Mouse (Mus musculus) adrenal gland, adult 18-20 months (tissue): Measurements from ENCODE around the gene Hyal3. TPM values are rescaled to one million over a fixed set of nuclear protein-coding genes. Genes with fewer than 3 reads are reported as not detected.
A peak's percentile ranks its signal among the peaks of the same experiment; 100 is the strongest.

Experiments
- DNase-seq, 2 experiments: peaks; one replicate each; pipeline ENCODE4 v3.0.0; 2021 to 2022; ENCODE audit warnings: low spot score in 2 of 2
- total RNA-seq, 2 experiments: library from RNA; stranded (reverse); gene quantifications; 1 replicate in 1 of 2; 2 replicates in 1 of 2; pipeline ENCODE4 v1.2.3; 2021

Hyal3 gene
- total RNA-seq, 2 experiments from 2014 or later: 1.4 to 1.7 TPM

DNA sequence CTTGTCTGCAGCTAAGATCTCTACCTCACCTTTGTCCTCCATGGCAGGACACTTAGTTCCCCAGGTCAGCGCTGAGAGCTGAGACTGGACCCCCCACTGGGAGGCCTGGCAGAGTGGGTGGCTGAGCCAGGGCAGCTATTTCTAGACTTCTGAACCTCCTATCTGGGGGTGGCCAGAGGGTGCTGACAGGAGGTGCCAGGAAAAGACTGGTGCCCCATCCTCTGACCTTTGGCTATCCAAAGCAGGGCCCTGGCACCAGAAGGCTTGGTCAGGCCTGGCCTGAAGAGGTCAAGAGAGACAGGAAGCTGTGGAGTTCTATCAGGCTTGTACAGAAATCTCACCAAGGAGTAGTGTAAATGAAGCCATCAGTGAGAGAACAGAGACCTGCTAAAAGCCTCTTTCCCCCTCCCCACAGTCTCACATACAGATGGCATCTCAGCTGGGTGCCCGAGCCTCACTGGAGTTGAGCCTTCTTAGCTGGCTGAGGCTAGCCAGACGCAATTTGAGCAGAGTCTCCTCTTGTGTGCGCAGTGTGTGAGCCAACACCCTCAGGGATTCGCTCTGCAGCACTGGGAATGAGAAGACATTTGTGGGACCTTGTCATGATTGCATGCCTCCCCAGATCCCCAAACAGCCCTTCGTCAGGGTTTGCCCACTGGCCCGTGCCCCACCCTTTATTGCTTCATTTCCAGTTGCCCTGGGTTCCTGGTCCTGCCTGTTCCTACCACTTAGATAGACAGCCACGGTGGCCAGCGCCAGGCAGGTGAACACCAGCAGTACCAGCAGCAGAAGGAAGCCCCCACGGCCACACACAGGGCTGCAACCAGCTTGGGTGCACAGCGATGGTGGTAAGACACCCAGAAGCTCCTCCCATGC, 12.7 kb downstream of the Hyal3 start:
- no peak for DNase-seq

DNA sequence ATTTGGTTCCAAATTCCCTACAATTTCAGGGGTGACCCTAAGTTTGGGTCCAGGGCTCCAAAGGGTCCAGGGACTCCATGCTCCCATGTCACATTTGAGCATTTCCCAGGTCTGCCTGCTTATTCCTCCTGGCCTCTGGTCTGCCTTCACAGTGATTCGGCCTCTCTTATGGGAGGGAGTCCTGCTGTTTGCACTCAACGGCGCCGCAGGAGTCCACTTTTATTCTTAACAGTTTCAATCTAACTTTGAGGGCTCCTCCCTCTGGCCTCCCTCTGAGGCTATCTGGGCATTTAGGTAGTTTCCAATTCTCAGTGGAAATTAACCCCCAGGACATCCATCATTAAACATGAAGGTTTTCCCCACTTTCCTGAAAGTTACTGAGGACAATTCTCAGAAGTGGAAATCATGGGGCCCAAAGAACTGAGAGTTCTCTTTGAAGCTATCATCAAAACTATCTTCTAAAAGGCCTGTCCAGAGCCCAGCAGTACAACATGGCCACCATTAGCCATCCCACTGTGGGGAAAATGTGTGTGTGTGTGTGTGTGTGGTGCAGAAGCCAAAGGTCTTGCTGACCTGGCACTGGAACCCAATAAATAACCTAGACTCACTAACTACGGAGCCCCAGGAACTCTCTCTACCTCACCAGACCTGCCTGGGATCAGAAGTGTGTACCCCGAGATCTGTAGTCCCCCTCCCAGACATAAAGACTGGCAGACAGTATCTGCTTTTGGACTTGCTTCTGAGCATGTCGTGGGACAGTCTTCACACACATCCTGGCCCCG, 13.9 kb downstream of the Hyal3 start:
- DNase-seq: no peak

GRCm38 (mm10) chr9:107596619-107597569, 16.3 kb downstream of the Hyal3 start:
- DNase-seq: no peak

- no peak for DNase-seq
These were observed 17.8 kb downstream of the Hyal3 start for GRCm38 (mm10) chr9:107598385-107598784.

- no peak for DNase-seq
These were observed 18.8 kb downstream of the Hyal3 start for GRCm38 (mm10) chr9:107599433-107599832.

DNA sequence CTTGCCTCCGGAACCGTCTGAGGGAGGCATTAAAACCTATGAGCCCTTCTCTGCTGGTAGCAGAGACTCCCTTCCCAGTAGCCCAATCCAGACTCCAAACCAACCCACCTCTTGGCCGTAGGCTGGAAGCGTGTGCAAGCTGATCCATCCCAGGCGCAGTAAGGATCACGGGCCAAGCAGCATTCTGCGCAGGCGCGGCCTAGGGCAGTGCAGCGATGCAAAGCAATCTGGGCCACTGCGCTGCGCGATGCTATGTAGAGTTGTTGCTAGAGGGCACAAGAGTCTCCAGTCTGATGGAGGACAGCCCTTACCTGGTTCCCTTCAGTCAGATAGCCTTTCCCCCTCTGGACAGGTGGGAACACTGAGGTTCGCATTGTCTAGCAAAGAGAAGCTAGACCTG, 19.2 kb downstream of the Hyal3 start:
- no peak for DNase-seq

DNA sequence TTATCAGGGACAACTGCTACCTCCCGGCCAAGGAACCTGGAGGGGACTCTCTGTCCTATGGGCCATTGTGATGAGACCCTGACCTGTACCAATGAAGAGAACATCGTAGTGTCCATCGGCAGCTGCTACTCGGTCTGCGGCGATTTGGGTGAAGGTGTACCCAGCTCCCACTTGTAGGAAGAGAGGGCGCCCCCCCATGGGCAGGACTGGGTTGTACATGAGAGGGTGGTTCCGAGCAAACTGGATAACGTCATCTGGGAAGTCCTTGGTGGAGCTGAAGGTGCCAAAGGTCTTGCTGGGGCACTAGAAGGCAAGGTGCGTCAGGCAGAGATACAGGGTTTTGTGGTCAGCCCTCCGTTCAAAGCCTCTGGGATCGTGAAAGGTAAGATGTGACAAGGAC, 20.1 kb downstream of the Hyal3 start:
- no peak for DNase-seq

- DNase-seq: no peak
These were observed 20.7 kb downstream of the Hyal3 start for GRCm38 (mm10) chr9:107601275-107601674.

DNA sequence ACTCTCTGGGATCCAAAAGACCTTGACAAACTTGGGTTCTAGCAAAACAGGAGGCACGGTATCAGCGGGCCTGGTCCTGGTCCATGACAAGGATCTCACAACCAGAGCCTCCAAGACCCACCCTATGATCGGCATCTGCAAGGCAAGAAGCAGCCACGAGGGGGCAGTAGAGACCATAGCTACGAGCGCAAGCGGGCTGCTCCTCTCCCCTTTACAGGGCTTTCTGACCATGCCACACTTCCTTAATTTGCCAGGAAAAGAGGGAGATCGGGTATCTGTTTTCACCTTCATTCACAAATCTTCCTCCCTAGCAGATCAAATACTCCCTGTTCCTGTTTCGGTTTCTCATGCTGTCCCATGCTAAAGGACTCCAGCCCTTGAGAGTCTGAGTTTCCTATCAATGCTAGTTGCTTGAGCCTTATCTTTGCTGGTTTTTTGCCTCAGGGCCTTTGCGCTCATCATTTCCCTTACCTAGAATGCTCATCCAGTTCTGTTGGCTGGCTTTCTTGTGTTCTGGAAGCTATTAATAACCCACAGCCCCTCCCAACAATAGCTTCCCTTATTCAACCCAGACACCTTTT, 21.5 kb downstream of the Hyal3 start:
- DNase-seq: peak; percentile 97 to 98

- no peak for DNase-seq
These were observed 22.6 kb downstream of the Hyal3 start for GRCm38 (mm10) chr9:107603251-107603650.

- no peak for DNase-seq
These were observed 24.5 kb downstream of the Hyal3 start for GRCm38 (mm10) chr9:107605041-107605661.

GRCm38 (mm10) chr9:107606591-107606990, 26.0 kb downstream of the Hyal3 start:
- no peak for DNase-seq

- DNase-seq: no peak
These were observed 26.4 kb downstream of the Hyal3 start for GRCm38 (mm10) chr9:107607036-107607435.

DNA sequence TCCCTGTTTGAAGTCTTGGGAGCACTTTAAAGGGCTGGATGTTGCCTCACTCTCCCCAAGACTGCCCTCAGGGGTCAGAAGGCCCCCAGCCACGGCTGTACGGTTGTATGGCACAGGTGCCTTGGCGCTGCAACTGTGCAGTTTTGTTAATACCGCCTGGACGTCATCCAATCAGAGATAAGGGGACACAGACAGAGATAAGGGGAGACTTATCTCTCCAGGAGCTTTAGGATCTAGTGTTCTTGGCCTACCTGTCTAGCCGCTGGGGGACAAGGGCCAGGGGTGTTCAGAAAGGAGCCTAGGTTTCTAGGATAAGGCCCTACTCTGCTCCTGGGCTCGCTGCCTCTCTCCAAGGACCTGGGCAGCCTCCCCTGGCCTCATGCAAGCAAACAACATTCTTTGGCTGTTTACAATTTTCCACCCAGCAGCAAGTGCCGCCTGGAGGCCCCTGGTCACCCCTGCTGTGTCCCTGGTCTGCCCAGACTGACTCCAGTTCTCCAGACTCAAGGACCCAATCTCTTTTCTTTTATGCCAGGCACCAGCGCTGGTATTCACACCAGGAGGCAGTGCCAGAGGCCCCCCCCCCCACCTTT, 27.1 kb downstream of the Hyal3 start:
- DNase-seq: no peak

DNA sequence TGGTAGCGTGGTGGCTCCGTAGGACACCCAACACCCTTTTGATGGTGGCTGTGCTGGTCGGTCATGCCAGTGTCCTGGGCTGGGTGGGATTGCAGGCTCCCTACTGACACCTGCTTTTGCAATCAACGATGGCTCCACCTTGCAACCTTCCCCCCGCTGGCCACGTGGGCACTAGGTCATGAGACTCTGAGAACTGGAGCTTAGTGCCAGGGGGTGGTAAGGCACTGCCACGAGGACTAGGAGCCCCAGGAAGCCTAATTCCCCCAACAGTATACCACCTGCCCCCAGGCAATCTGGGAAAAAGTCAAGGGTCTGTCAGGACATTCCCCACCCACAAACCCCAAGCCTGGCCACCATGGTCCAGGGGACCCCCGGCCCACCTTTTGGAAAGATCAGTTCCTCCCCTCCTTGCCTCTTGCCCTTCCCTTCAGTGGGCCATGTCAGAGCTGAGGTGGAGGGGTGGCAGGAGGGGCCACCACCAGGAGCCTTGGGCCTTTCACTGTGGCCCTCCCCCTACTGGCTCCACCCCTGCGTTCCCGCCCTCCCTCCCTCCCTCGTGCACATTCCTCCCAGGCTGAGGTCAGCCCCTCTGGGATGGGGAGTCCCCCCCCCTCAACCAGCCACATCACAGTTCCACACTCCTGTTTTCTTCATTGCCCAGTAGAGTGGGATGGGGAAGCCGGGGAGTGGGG, 28.3 kb downstream of the Hyal3 start, which contains the start of gene Sema3b:
Sema3b (minus strand) TSS at position 489 of the 692 bp plus-strand sequence.
- no peak for DNase-seq

DNA sequence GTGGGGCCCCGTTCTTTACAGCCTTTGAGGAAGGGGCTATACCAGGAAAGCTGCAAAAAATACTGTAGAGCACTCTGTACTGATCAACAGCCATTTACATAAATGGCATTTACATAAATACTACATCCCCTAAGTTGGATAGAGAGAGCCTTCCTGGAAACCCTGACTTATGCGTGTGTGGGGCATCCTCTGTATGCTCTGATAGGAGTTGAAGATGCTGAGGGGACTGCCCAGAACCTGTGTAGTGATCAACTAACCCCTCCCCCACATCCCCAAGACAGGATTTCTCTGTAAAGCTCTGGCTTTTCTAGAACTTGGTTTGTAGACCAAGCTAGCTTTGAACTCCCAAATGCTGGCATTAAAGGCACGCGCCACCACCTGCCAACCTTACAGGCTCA, 28.8 kb downstream of the Hyal3 start:
- DNase-seq: no peak

DNA sequence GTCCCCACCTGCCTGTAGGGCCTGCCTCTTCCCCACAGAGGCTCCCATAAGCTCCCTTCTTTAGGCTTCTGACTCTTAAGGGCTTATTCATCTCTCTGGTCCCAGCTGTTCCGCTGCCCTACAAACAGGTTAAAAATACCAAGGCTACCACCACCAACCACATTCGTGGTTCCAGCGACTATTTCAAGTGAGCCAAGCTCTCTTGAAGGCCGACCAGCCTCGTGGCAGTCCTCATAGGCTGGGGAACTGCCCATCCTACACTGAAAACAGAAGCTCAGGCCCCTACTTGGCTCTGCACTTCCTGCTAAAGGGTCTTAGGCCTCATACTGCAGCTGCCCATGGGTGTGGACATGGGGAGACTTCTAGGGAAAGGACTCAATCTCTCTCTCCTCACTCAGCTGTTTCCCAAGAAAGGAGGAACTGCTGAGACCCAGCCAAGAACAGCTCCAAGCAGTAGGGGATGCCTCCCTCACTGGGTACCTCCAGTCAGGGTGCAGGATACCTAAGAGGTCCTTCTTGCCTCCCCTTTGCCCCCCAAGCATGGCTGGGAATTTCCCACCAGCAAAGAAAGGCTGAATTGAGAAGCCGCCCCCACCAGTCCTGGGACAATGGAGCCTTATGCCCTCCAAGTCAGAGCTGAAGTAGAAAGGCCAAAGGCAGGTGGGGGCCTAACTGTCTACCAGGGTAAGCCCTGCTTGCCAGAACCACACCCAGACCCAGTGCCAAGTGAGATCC, 31.0 kb downstream of the Hyal3 start:
- DNase-seq: no peak

DNA sequence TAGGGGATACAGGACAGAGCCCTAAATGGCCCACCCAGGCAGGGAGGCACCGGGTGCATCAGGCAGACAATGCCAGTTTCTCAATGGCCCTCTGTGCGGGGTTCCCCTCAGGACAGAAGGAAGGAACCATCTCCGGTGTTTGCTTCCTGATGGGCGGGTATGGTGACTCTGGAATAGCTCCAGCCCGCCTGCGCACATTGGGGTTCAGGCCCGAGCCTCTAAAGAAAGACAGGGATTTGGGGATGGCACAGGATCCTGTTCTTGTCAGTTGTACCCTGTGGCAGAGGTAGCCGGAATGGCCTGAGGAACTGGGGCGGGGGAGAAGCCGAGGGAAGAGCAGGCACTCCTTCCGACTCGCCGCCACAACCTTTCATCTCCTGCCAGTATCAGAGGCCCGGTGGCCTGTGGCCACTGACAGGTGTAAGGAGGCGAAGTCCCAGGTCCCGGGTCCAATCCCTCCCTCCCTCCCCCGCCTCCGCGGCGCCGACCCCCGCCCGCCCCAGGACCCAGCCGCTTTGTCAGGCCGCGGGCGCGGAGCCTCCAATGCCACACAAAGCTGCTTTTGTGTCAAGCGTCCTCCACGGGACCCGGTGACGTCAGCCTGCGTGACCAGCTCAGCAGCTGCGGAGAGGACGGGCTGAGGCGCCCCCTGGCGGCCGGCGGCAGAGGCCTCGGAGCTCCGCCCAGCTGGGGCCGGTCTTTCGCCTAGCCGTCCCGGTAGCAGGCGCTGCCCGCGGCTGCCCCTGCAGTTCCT, 31.8 kb downstream of the Hyal3 start:
- peak; percentile 100 for DNase-seq
